Mouse (Mus musculus): ENCODE measurements at regions not wholly inside any gene's neighbourhood (a gene's known extent, or its start where the extent isn't known, plus 50 kb on each side); places are given as distances from the start of the nearest gene placed in this dataset.
"Not testable (repeated sequence)": the region's sequence is repeated elsewhere in the genome, so short reads cannot be mapped to it uniquely, and the experiment has no call there.

DNA sequence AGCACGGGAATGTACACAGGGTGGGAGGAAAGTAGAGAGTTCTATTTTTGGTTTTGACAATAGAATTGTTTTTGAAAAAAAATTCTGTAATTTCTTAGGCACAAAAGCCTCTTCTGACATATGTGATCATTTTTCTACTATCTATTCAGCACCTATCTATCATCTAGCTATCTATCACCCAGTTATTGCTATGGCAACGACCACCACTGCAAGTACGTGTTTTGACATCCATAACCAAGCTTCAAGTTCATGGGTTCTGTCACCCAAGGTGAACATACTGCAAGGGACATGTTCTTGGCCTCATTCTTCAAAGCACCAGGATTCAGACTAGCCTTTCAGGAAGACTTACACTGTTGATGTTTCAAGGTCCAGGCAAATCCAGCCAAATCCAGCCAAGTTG, 238.4 kb upstream of the Rarb start:
- no peak for DNase-seq (ENCODE audit: low spot score in 2 of 2)

DNA sequence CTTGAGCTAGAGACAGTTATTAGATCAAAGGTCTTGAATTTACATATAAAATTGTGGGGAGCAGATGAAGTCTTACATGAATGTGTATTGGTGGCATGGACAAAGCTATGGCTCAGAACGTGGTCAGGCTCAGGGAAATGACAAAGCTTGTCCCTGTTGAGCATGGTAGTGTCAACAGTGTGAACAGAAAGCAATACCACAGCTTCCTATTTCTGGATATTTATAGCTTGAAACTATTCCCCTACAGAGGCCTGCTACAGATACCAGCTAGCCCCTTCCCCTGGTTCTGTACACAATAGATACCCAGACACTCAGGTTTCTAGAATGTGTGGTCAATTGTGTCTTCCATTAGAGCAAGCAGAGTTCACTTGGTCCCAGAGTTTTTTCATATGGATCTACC, 236.8 kb upstream of the Rarb start:
- DNase-seq (ENCODE audit: low spot score in 2 of 2): no peak

DNA sequence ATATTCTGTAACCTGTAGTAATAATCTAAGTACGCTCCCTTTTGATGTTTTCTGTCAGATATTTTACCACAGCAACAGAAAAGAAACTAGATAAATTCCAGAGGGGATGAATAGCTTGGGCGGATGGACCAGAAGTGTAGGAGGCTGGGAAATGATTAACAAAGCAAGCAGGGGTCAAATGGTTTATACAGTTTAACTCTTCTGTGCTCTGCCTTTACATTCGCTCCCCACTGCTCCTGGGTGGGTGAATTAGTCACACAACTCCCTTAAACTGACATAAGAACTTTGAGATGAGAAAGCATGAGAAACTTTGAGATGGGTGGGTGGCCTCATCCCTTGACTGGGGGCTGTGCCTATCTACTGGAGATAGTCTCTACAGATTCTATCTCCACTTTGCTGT, 235.4 kb upstream of the Rarb start:
- DNase-seq (ENCODE audit: low spot score in 2 of 2): no peak

DNA sequence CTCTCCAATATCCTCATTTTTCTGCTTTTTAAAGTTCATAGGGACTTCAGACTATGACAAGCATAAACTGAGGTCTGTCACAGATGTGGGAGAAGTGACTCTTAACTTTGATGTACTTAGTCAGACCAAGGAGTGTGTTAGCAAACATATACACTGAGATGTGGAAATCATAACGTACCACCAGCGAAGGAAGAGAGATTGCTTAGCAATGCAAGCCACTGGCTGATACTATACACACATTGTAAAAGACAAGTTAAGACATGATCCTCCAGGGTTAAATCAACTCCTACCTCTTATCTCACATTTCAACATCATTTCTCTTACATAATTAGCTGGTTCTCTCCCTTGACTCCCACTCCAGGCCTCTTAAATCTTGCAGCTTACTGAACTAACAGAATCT, 227.9 kb upstream of the Rarb start:
- no peak for DNase-seq (ENCODE audit: low spot score in 2 of 2)

DNA sequence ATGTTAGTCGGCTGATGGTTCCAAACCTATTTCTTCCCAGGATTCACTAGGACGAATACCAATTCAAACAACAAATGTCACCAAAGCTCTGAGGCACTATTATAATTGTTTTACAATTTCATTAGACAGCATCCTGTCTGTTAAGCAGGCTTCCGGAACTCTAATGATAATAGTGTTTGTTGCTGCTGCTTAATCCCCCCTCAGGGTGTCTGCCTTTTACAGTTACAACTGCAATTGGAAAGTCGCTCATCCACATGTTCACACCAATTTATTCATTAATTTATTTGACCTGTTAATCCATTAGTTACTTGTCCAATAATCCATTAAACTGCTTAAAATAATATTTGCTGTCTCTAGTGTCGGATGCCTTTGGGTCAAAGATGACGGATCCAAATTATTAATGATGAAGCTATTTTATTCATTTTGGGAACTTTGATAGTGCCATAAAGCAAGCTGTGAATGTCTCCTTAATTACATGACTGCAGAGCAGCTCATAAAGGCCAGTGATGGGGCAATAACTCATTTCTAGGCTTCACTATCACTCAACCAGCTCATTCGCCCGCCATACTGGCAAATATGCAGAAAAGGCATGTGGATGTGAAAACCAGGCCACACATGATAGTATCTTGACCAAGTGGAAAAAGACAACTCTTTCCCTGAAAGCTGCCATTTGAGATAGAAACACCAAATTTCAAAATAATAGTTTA, 226.6 kb upstream of the Rarb start:
- DNase-seq (ENCODE audit: low spot score in 2 of 2): no peak

DNA sequence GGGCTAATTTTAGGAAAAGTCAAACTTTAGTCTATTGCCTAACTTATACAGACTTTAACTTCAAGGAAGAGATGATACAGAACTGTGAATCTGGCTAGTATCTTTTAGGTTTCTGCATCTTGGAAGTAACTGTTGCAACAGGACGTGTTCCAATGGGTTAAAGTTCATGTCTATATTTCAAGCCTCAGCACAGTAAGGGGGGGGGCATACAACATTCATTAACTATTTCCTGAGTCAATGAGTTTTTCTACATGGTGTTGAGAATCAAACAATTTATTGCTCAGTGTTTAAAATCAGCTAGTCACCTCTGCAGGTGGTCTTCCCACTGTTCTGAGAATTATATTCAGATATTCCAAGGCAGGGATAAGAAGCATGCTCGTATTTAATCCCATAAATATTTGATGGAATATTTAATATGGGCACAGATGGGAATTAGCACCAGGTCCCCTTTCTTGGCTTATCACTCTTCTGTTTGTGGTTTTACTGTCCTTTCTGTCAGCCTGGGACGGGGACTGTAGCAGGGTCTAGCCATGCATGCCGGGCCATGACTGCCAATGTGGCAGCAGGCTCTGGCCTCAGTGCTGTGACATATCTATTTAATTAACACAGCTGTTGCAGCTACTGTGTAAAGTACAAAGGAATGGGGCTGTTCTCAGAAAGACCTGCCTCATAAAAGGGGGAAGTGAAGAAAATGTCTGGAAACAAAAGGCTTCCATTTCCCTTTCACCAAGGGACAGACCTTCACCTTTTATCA, 201.8 kb upstream of the Rarb start:
- DNase-seq (ENCODE audit: low spot score in 2 of 2): no peak

DNA sequence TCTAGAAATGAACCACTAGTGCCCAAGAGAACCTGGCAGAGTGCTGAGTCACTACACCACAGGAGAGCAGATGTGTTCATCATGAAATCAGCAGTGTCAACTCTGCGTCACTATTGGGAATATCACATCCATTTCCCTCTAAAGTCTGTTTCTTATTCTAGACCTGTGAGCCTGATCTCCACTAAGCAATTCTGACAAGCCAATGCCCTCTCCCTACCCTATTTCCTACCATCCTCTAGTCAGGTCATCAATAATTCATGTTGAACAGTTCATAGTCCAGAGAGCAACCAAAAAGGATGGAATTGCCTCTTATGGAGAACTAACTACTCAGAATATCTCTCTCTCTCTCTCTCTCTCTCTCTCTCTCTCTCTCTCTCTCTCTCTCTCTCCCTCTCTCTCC, 194.0 kb upstream of the Rarb start:
- no peak for DNase-seq (ENCODE audit: low spot score in 2 of 2)

DNA sequence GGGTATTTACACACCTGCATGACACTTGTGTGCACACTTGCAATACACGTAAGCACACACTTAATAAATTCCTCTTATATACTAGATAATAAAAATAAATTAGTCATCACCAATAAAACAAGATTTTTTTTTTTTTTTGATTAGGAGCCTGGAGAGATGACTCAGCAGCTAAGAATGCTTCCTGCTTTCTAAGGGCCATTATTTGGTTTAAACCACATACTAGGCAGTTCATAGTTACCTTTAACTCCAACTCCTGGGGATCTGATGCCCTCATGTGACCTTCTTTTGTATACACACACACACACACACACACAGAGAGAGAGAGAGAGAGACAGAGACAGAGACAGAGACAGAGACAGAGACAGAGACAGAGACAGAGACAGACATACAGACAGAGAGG, 193.2 kb upstream of the Rarb start:
- DNase-seq (ENCODE audit: low spot score in 2 of 2): no peak

DNA sequence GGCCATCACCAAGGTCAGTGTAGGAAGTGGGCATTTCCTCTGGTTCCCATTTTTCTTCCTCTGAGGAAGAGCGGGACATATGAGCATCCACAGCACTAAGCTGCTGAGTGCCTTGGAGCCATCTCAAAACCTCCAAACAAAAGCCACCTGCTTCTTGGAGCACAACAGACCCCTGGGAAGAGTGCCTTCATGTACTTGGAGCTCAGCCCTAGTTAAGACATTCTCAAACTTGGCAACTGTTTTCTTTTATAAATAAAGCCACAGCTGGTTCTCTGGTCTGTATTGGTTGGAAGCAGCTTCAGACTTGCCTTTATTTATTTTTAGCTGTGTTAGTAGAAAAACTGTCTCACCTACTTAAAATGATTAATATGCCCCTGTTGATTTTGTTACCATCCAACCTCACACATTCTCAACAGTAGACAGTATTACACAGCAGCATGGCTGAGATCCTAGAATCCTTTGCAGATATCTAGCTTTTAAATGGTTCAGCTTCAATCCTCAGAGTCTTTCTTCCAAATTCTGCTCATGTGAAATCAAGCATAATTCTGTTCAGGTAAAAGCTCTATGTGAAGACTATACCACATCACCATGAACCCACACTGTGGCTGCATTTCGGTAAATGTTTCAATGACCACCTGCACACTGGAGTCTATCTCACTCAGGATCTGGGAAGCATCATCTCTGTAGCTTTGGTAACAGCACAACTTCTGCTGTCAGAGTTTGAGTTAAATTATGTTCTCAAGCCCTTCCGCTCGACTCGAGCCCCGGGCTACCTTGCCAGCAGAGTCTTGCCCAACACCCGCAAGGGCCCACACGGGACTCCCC, 186.4 kb upstream of the Rarb start:
- DNase-seq (ENCODE audit: low spot score in 2 of 2): no peak

DNA sequence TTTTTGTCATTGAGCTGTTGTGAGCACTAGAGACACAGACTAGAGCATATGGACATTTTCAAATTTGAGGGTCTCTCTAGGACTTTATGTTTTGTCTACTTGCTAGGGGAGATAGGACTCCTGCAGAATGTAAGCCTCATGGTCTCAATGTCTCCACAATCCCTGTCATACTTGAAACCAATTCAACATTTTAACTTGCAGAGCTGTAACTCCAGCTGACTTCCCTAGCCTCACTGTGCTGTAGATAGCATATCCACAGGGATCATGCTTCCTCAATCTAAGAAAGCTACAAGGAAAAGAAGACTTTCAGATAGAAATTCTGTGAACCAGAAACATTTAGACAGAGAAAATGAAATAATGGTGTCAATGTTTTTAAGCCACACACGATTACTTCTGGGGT, 185.8 kb upstream of the Rarb start:
- no peak for DNase-seq (ENCODE audit: low spot score in 2 of 2)

DNA sequence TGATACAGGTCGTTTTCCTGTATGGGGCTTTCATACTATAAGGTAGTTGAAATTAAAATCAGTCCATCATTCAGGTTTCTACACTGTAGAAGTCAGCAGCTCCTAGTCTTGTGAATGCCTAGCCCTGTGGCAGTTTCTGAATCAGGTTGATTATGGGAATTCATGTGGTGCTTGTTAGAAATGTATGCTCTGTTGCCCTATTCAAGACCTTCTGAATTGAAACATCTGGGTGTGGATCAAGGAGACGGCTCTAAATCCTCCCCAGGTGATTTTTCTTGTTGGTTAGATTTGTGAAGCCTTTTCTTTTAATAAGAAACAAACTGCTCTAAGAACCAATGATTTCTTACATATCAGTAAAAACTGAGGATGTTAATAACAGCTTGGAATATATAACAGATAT, 177.8 kb upstream of the Rarb start:
- no peak for DNase-seq (ENCODE audit: low spot score in 2 of 2)

DNA sequence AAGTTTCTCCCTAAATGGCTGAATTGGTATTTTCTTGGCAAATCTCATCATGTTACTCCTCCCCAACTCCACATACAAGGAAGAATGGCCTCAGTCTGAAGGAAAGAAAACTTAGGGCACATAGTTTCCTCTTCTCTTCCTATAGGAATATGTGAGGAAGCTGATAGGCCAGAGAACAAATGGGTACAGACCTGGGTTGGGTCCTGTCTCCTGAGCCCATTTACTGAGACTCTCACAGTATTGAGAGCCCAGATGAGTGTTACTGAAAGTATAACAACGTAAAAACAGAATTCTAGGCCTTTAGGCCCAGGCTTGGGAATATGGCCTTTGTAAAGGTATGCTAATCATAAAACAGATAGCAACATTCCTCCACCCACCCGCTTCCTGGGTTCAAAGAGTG, 152.0 kb upstream of the Rarb start:
- not testable (repeated sequence) for DNase-seq (ENCODE audit: low spot score in 2 of 2)

DNA sequence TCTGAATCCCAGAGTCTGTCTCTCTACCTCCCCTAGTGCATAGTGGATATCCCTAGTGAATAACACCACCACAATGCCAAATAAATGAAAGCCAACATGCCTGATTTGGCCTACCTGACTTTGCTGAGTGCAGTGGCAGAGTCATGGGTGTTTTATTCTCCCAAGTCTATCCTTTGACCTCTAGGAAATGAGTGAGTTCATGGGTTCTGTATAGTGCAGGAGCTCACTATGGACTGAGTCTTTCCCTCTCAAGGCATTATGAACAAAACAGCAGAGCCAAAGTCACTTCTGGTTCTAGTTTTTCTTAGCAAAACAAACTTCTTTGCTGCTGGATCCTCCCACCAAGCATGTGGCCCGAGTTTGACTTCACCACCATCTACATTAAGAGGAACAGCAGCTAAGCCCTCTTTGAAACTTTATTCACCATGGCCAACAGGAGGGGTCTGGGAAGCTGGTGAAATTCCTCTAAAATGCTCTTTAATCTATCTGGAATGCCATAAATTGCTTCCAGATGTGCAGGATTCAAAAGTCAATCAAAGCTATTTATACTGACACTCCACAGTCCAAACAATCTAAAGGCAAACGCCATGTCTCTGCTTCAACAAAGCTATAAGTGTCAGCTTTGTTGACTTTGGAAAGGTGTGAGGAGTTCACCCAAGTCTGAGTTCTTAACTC, 145.9 kb upstream of the Rarb start:
- DNase-seq (ENCODE audit: low spot score in 2 of 2): no peak

DNA sequence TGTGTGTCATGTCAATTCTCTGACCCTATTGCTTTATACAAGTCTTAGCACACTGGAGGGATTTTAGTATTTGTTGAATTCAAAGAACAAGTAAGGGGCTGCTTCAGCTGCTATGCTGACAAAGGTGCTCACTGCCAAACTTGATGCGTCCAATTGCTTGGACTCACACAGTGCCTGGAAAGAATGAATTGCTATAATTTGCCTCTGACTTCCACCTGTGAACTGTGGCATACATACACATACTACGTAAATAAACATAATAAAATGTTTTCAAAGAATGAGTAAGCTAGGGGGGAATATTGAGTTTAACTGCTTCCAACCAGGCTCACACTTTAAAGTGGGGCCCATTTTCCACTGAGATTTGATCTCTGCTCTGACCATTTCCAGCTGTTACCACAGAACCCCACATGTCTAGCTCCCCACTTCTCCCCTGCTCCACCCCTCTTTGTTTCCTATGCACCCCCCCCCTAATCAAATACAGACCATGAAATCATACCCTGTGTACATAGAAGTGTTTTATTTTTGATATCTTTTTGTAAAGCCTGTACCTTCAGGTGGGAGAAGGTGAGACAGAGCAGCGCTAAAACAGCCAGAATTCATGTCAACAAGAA, 143.4 kb upstream of the Rarb start:
- DNase-seq (ENCODE audit: low spot score in 2 of 2): no peak

DNA sequence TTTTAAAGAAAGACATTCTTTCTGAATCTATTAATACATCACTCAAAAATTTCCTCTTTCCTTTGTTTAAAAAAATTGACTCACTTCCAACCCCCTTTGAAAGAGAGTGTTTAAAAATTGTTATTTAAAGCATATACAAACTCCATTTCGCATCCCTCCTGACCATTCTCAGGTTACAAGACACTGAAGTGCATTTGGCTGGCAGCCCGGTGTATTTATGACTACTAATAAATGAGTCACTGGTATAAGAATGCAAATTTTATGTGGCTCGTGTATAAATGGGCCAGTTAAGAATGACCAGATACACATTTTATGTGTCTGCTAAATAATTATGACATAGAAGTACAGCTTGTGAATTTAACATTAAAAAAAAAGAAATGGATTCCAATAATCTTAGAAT, 138.8 kb upstream of the Rarb start:
- DNase-seq (ENCODE audit: low spot score in 2 of 2): no peak

DNA sequence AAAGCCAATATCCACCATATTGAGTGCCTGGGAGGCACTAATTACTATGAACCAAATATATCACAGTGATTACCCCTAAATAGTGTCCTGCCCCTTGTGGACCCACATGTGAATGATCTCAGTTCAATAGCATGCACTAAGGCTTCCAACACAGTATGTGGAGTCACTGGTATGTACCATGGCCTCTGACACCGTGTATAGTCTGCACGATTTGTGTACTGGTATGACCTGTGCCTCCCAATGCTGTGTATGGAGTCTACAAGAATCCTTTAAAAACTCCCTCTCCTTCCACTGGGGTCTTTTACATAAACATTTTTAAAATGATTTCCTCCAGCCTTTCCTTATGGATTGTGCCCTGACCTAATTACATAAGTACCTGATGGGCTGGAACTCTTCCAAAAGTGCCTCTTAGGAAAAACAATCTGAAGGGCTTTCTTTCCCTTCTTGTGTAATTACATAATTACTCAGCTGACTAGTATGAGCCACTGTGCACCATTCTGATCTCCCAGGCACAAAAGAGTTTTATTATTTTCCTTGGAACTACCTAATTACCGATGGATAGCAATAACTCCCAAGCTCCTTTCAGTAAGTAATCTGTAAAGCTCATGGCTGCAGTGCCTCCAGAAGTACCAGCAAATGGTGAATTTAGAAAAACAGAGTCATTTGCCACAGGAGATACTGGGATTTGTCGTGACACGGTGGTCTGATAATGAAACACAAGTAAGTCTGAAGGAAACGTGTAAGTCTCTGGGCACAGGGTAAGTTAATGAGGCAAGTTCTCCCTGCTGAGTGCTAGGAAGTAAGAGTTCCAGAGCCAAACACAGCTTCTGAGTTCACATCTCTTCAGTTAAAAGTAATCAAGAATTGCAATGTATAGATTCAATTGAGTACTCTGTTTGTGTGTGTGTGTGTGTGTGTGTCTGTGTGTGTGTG, 135.8 kb upstream of the Rarb start:
- no peak for DNase-seq (ENCODE audit: low spot score in 2 of 2)

DNA sequence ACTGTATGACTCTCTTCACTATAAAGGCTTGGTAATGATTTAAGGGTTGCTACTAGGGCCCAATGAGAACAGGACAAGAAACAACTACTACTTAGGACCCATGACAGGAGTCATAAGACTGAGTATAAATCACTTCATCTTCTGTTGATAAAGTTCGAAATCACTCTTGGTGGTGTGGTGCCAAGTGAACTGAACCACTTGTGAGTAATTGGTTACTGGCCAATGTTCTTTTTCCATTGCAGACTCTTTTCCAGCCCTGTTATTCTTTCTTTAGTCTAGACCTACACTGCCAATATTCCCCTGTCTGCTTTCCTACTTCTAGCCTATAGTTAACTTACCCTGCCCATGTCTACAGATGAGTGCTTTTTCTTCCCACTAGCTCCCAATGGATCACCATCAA, 129.8 kb upstream of the Rarb start:
- no peak for DNase-seq (ENCODE audit: low spot score in 2 of 2)

DNA sequence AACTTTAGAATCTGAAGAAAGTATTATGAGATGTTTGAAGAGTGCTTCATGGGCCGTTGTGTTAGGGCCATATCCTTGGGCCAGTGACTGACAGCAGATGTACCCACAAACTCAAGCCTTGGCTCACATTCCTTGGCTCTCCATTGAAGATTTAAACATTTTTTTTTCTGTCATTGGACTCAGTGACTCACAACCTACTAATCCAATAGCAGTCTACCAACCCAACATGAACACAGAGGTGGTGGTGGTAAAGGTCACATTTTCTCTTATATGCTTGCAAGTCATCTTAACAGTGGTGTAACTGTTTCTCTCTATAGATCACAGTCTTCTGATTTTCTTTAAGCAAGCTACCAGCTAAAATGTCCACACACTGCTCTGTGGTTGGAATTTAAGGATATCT, 125.5 kb upstream of the Rarb start:
- DNase-seq (ENCODE audit: low spot score in 2 of 2): no peak

DNA sequence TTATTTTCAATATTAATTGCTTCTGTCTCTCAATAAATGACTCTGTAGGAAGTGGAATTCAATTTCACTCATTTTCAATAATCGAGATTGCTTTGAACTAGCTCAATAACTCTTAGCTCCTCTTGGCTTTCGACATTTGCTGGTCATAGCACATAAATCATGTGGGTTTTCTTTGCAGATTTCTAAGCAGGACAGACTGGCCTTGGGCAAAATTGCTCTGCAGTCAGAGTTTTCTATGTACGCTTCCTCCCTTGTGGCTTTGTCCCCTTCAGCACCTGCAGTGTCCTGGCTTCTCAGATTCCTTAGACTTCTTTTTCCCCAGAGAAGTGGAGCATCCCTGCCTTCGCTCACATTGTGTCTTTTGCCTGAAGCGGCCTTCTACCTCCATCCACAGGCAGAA, 124.6 kb upstream of the Rarb start:
- DNase-seq (ENCODE audit: low spot score in 2 of 2): no peak

DNA sequence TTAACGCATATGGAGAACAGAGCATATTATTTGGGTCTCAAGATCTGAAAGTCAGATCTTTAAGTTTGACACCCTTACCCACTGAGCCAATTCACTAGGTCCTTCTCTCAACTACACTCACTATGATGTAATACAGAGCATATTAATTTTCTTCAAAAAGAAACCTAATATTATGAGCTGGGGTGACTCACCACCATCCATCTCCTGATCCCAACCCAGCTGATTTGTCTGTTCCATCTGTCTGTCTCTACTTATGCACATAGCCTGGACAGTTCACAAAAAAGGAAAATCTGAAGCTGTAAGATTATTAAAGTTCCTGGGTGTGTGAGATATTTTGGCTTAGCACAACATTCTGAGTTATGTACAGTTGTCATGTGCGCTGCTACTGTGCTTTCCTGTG, 108.2 kb upstream of the Rarb start:
- no peak for DNase-seq (ENCODE audit: low spot score in 2 of 2)
